Mouse (Mus musculus): ENCODE measurements around the gene Perm1.

Perm1 gene

GRCm38 (mm10) chr4:156215649-156216048, at the start of gene Perm1:
TSS of gene Perm1 (plus strand) at chr4:156215868.
- no peak for DNase-seq (ENCODE audit: low spot score)

- DNase-seq (ENCODE audit: low spot score): no peak
Observed at GRCm38 (mm10) chr4:156166477-156166876, 49.2 kb upstream of the Perm1 start.

GRCm38 (mm10) chr4:156168611-156169010, 47.1 kb upstream of the Perm1 start:
- DNase-seq (ENCODE audit: low spot score): no peak

GRCm38 (mm10) chr4:156169129-156169528, 46.5 kb upstream of the Perm1 start:
- DNase-seq (ENCODE audit: low spot score): no peak

GRCm38 (mm10) chr4:156171828-156172227, 43.8 kb upstream of the Perm1 start:
- no peak for DNase-seq (ENCODE audit: low spot score)

GRCm38 (mm10) chr4:156177630-156178029, 38.0 kb upstream of the Perm1 start:
- no peak for DNase-seq (ENCODE audit: low spot score)

- no peak for DNase-seq (ENCODE audit: low spot score)
Observed at GRCm38 (mm10) chr4:156183747-156184146, 31.9 kb upstream of the Perm1 start.

- no peak for DNase-seq (ENCODE audit: low spot score)
Observed at GRCm38 (mm10) chr4:156184291-156184954, 31.2 kb upstream of the Perm1 start.

GRCm38 (mm10) chr4:156185456-156185949, 30.2 kb upstream of the Perm1 start:
- DNase-seq (ENCODE audit: low spot score): no peak

GRCm38 (mm10) chr4:156185950-156186850, 29.5 kb upstream of the Perm1 start:
- DNase-seq (ENCODE audit: low spot score): no peak

- DNase-seq (ENCODE audit: low spot score): no peak
Observed at GRCm38 (mm10) chr4:156188162-156188810, 27.4 kb upstream of the Perm1 start.

- DNase-seq (ENCODE audit: low spot score): no peak
Observed at GRCm38 (mm10) chr4:156188811-156189323, 26.8 kb upstream of the Perm1 start.

GRCm38 (mm10) chr4:156192421-156193199, 23.1 kb upstream of the Perm1 start:
- no peak for DNase-seq (ENCODE audit: low spot score)

GRCm38 (mm10) chr4:156193200-156193590, 22.5 kb upstream of the Perm1 start:
- DNase-seq (ENCODE audit: low spot score): no peak

- DNase-seq (ENCODE audit: low spot score): no peak
Observed at GRCm38 (mm10) chr4:156193906-156194305, 21.8 kb upstream of the Perm1 start.

GRCm38 (mm10) chr4:156194346-156194745, 21.3 kb upstream of the Perm1 start:
- no peak for DNase-seq (ENCODE audit: low spot score)

- no peak for DNase-seq (ENCODE audit: low spot score)
Observed at GRCm38 (mm10) chr4:156195927-156196870, 19.5 kb upstream of the Perm1 start.

- no peak for DNase-seq (ENCODE audit: low spot score)
Observed at GRCm38 (mm10) chr4:156197131-156197828, 18.4 kb upstream of the Perm1 start, which contains the start of gene Agrn. TSS of gene Agrn (minus strand) at chr4:156197488.

- peak; percentile 71 for DNase-seq (ENCODE audit: low spot score)
Observed at GRCm38 (mm10) chr4:156197829-156198205, 17.9 kb upstream of the Perm1 start.

Measured in ovary, postnatal 10 days (tissue).